Mouse (Mus musculus) cerebellum, postnatal 36 days (tissue): ENCODE measurements around the gene Phactr2.

ENCODE experiments used
- DNase-seq, 2 experiments: peaks; one replicate each; pipeline ENCODE4 v3.0.0; 2021 to 2022; ENCODE audit warnings: mixed read lengths in 2 of 2

Phactr2 gene

GRCm38 (mm10) chr10:13323806-13324411 is 150.3 kb downstream of the Phactr2 start:
- peak; percentile 34 to 43 for DNase-seq

- no peak for DNase-seq
These were observed 150.9 kb downstream of the Phactr2 start for GRCm38 (mm10) chr10:13323139-13323805.

GRCm38 (mm10) chr10:13314999-13315398 is 159.2 kb downstream of the Phactr2 start:
- no peak for DNase-seq

- DNase-seq, result no peak
These were observed 161.6 kb downstream of the Phactr2 start for GRCm38 (mm10) chr10:13312576-13312975.

GRCm38 (mm10) chr10:13311612-13312011 is 162.6 kb downstream of the Phactr2 start:
- DNase-seq, result no peak

- DNase-seq, result no peak
These were observed 164.1 kb downstream of the Phactr2 start for GRCm38 (mm10) chr10:13310075-13310474.

GRCm38 (mm10) chr10:13304641-13305241 is 169.5 kb downstream of the Phactr2 start:
- no peak for DNase-seq

GRCm38 (mm10) chr10:13303271-13304265 is 170.6 kb downstream of the Phactr2 start:
- no peak for DNase-seq

GRCm38 (mm10) chr10:13300601-13301000 is 173.6 kb downstream of the Phactr2 start:
- DNase-seq, result no peak

- DNase-seq, result no peak
These were observed 174.0 kb downstream of the Phactr2 start for GRCm38 (mm10) chr10:13300196-13300595.

- no peak for DNase-seq
These were observed 179.3 kb downstream of the Phactr2 start for GRCm38 (mm10) chr10:13294886-13295285.

GRCm38 (mm10) chr10:13292026-13292425 is 182.2 kb downstream of the Phactr2 start:
- no peak for DNase-seq

GRCm38 (mm10) chr10:13289252-13289961 is 184.8 kb downstream of the Phactr2 start:
- DNase-seq, result no peak

- DNase-seq, result no peak
These were observed 185.9 kb downstream of the Phactr2 start for GRCm38 (mm10) chr10:13288296-13288695.

- no peak for DNase-seq
These were observed 190.8 kb downstream of the Phactr2 start for GRCm38 (mm10) chr10:13283441-13283840.

GRCm38 (mm10) chr10:13280298-13280853 is 193.8 kb downstream of the Phactr2 start:
- no peak for DNase-seq

- DNase-seq, result no peak
These were observed 197.9 kb downstream of the Phactr2 start for GRCm38 (mm10) chr10:13276298-13276697.

- no peak for DNase-seq
These were observed 199.1 kb downstream of the Phactr2 start for GRCm38 (mm10) chr10:13275152-13275551.

- DNase-seq, result no peak
These were observed 199.5 kb downstream of the Phactr2 start for GRCm38 (mm10) chr10:13274699-13275098.

- DNase-seq, result no peak
These were observed 200.5 kb downstream of the Phactr2 start for GRCm38 (mm10) chr10:13273756-13274155.

GRCm38 (mm10) chr10:13271716-13272115 is 202.5 kb downstream of the Phactr2 start:
- DNase-seq, result no peak

GRCm38 (mm10) chr10:13271099-13271498 is 203.1 kb downstream of the Phactr2 start:
- DNase-seq, result no peak
